Mouse (Mus musculus): Measurements from ENCODE around the gene 9230104L09Rik. TPM values are rescaled to one million over a fixed set of nuclear protein-coding genes. Genes with fewer than 3 reads are reported as not detected.

Gene 9230104L09Rik
- polyA plus RNA-seq, 1 experiment from 2014 or later = not detected

DNA sequence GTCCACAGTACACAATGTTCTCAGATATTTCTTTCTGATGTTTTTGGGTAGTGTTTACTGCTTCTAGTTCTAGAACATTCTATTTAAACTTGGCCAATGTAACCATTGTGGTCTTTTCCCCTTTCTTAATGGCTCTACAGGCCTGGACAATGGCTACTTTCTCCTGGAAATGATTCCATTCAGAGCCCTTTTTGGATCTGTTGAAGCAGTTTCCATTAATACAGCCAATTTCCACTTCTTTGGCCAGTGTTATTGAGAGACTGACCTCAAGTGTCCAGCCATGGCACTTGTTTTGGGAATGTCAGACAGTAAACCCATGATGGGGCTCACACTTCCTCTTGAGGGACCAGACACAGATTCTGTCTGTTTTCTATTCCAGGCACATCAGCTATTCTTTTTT lies 3.1 kb downstream of the 9230104L09Rik start:
- DNase-seq (ENCODE audit: low spot score) (no peak), ATAC-seq (ENCODE audit: low FRiP score, low TSS enrichment) (no peak)
- Histone ChIP-seq H3K27me3 (ENCODE audit: control insufficient read depth, insufficient read depth, low read length) (no peaks in the 10 kb centered on the region), H3K36me3 (ENCODE audit: control insufficient read depth, insufficient read depth, low read length) (no peaks in the 10 kb centered on the region), H3K4me2 (replicated peaks; ENCODE audit: low read depth) (no peak overlapping the region), H3K27ac (replicated peaks) (no peak overlapping the region), H3K9ac (ENCODE audit: low read length) (no peak overlapping the region), H3K4me1 (replicated peaks; ENCODE audit: control insufficient read depth, insufficient read depth) (no peaks in the 10 kb centered on the region), H3K4me3 (ENCODE audit: low read depth, low read length) (no peak overlapping the region), H3K9me3 (ENCODE audit: control insufficient read depth, low read length) (no peaks in the 10 kb centered on the region)
- TF ChIP-seq CTCF (IDR thresholded peaks at IDR 0.05; ENCODE audit: low read depth) (no peak), EP300 (optimal IDR thresholded peaks at IDR 0.05) (no peak)

DNA sequence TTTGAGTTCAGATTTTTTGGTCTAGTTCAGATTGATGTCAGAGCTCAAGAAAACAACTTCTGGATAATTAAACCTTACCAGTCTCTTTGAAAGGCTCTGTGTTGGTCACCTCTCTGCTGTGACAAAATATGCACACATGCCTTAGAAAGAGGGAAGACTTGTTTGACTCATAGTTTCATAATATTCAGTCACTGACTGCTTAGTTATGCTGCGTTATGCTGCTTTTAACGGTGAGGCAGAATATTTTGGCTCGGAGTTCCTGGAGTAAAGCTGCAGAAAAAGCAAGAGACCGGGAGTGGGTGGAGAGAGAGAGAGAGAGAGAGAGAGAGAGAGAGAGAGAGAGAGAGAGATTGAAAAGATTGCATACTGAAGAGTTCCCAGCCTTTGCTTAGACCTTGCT lies 3.8 kb downstream of the 9230104L09Rik start:
- WGBS = 53% methylated on average over 4 of the region's 4 CpGs
- Histone ChIP-seq H3K27ac (replicated peaks) (no peak overlapping the region), H3K27me3 (ENCODE audit: control insufficient read depth, insufficient read depth, low read length) (no peaks in the 10 kb centered on the region), H3K4me2 (replicated peaks; ENCODE audit: low read depth) (no peak overlapping the region), H3K4me1 (replicated peaks; ENCODE audit: control insufficient read depth, insufficient read depth) (no peaks in the 10 kb centered on the region), H3K4me3 (ENCODE audit: low read depth, low read length) (no peak overlapping the region), H3K9ac (ENCODE audit: low read length) (no peak overlapping the region), H3K9me3 (ENCODE audit: control insufficient read depth, low read length) (no peaks in the 10 kb centered on the region), H3K36me3 (ENCODE audit: control insufficient read depth, insufficient read depth, low read length) (no peaks in the 10 kb centered on the region)
- DNase-seq (ENCODE audit: low spot score) (no peak), ATAC-seq (ENCODE audit: low FRiP score, low TSS enrichment) (no peak)
- TF ChIP-seq EP300 (optimal IDR thresholded peaks at IDR 0.05) (no peak), CTCF (IDR thresholded peaks at IDR 0.05; ENCODE audit: low read depth) (no peak)

DNA sequence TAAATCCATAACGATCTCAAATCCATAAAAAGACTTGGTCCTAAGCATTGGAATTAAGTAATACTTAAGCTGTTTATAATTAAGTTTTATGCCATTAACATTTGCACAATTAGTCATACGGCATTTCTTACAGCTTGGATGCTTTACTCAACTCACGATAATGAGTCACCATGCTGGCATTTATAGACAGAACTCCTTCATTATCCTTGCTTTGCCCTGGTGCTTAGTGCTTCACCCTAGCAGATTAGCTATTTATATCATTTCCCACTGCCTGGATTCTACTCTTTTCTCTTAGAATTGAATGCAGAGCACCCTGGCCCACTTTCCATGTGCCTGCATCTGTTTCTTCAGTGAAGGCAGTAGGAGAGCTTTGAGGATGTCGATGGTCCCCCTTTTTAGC lies 7.3 kb downstream of the 9230104L09Rik start:
- no peaks in the 10 kb centered on the region for H3K27me3 ChIP-seq (ENCODE audit: control insufficient read depth, insufficient read depth, low read length)
- no peak overlapping the region for H3K4me3 ChIP-seq (ENCODE audit: low read depth, low read length)
- no peak overlapping the region for H3K27ac ChIP-seq (replicated peaks)
- no peak for DNase-seq (ENCODE audit: low spot score)
- H3K4me1 ChIP-seq (replicated peaks; ENCODE audit: control insufficient read depth, insufficient read depth) = no peaks in the 10 kb centered on the region
- TF ChIP-seq CTCF (IDR thresholded peaks at IDR 0.05; ENCODE audit: low read depth) (no peak), EP300 (optimal IDR thresholded peaks at IDR 0.05) (no peak)
- no peak for ATAC-seq (ENCODE audit: low FRiP score, low TSS enrichment)
- WGBS = 49% methylated on average over 4 of the region's 4 CpGs
- no peaks in the 10 kb centered on the region for H3K36me3 ChIP-seq (ENCODE audit: control insufficient read depth, insufficient read depth, low read length)
- H3K4me2 ChIP-seq (replicated peaks; ENCODE audit: low read depth) = no peak overlapping the region
- H3K9ac ChIP-seq (ENCODE audit: low read length) = no peak overlapping the region
- no peaks in the 10 kb centered on the region for H3K9me3 ChIP-seq (ENCODE audit: control insufficient read depth, low read length)

DNA sequence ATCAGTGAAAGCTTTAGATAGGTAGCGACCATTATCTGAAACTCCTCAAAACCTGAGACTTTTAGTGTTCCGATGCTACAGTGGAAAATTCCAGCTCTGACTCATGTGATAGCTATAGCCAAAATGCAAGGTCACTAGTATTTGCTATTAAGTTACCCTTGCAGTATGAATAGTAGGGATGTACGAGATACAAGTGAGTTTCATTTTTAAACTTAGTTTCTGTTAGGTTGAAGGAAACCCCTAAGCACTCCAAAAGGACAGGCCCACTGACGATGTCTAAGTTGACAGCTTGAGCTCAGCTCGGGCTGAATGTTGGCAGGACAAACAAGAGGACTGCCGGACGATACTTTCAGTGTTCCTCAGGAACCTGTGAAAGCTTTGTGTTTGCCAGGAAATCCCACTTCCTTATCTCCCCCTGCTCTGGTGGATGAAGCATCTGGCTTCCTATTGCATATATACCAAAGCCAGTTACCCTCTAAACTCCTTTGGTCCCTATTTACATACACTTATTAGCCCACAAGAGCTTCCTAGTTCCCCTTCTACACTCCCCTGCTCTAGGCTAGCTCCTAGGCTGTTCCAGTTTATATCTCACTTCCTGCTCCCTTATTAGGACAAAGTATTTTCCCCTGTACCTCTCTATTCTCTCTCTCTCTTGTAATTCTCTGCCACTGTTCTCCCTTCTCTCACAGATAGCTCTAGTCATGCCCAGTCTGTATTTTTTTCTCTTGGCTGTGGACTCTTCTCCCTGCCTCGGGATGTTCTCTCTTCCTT lies 8.0 kb downstream of the 9230104L09Rik start:
- Histone ChIP-seq H3K27me3 (ENCODE audit: control insufficient read depth, insufficient read depth, low read length) (no peaks in the 10 kb centered on the region), H3K4me1 (replicated peaks; ENCODE audit: control insufficient read depth, insufficient read depth) (no peaks in the 10 kb centered on the region), H3K9ac (ENCODE audit: low read length) (no peak overlapping the region), H3K36me3 (ENCODE audit: control insufficient read depth, insufficient read depth, low read length) (no peaks in the 10 kb centered on the region), H3K27ac (replicated peaks) (peak overlapping the region; percentile 5; the same call in 1 of the 2 replicates), H3K9me3 (ENCODE audit: control insufficient read depth, low read length) (no peaks in the 10 kb centered on the region), H3K4me2 (replicated peaks; ENCODE audit: low read depth) (0 out of 2 replicates have a peak overlapping the region, but pooled peaks have one; percentile 3), H3K4me3 (ENCODE audit: low read depth, low read length) (no peak overlapping the region)
- ATAC-seq (ENCODE audit: low FRiP score, low TSS enrichment) (no peak), DNase-seq (ENCODE audit: low spot score) (no peak)
- 31% methylated on average over 8 of the region's 8 CpGs for WGBS
- TF ChIP-seq CTCF (IDR thresholded peaks at IDR 0.05; ENCODE audit: low read depth) (no peak), EP300 (optimal IDR thresholded peaks at IDR 0.05) (no peak)

DNA sequence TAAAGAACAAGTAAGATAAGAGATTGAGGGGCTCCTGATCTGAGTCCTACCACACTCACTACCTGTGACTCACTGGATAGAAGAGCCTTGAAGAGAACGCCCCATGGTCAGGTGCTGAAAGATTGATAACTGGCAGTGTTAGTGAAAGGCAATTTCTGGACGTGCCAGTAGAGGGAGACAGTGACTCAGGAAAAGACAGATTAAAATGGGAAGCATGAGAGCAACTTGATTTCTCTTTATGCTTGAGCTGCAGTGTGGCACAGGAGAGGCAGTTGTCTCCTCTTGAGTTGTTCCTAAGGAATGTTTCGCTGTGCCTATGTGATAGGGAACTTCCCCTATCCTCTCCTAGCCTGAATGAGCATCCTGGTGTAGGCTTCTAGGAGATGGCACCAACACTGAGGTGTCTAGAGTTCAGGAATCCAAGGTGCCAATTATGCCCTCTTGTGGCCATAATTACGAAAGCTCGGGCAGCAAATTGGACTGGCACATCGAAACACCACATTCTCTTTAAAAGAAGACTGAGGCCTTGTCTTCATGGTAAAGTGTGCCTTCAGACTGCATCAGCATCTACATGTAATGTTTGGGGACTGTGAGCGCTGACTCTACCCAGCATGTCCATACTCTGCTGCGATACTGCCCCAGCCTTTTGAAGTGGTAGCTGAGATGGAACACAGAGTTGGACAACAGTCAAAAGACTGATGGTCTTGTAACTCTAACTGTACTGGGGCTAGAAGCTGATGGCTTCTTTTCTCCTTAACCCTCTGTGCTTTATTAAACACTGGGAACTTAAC lies 13.5 kb downstream of the 9230104L09Rik start:
- no peaks in the 10 kb centered on the region for H3K27me3 ChIP-seq (ENCODE audit: control insufficient read depth, insufficient read depth, low read length)
- H3K4me1 ChIP-seq (replicated peaks; ENCODE audit: control insufficient read depth, insufficient read depth) = no peaks in the 10 kb centered on the region
- no peak overlapping the region for H3K27ac ChIP-seq (replicated peaks)
- TF ChIP-seq EP300 (optimal IDR thresholded peaks at IDR 0.05) = no peak
- peak; percentile 89 for TF ChIP-seq CTCF (IDR thresholded peaks at IDR 0.05; ENCODE audit: low read depth)
- H3K36me3 ChIP-seq (ENCODE audit: control insufficient read depth, insufficient read depth, low read length) = no peaks in the 10 kb centered on the region
- H3K4me2 ChIP-seq (replicated peaks; ENCODE audit: low read depth) = no peak overlapping the region
- WGBS = 45% methylated on average over 8 of the region's 8 CpGs
- DNase-seq (ENCODE audit: low spot score) (peak; percentile 79), ATAC-seq (ENCODE audit: low FRiP score, low TSS enrichment) (peak; percentile 91)
- no peaks in the 10 kb centered on the region for H3K9me3 ChIP-seq (ENCODE audit: control insufficient read depth, low read length)
- H3K4me3 ChIP-seq (ENCODE audit: low read depth, low read length) = no peak overlapping the region
- H3K9ac ChIP-seq (ENCODE audit: low read length) = no peak overlapping the region

DNA sequence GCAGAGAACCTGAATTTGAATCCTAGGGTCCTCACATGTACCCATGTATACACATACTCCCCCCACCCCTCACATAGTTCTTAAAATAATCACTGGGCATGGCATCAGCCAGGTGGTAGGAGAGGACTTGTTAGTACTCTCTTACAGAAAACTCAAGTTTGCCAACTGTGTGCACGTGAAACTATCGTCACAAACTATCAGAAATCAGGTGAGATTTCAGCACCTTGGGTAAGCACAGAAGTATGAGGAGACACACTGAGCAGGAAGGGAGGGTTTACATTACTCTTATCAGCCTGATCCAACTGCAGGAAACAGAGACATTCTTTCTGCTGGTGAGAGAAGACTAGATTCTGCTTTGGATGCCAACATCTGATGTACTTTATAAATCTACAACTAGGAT lies 25.6 kb downstream of the 9230104L09Rik start:
- no peak for ATAC-seq (ENCODE audit: low FRiP score, low TSS enrichment)
- no peaks in the 10 kb centered on the region for H3K9me3 ChIP-seq (ENCODE audit: control insufficient read depth, low read length)
- TF ChIP-seq CTCF (IDR thresholded peaks at IDR 0.05; ENCODE audit: low read depth) = no peak
- TF ChIP-seq EP300 (optimal IDR thresholded peaks at IDR 0.05) = no peak
- DNase-seq (ENCODE audit: low spot score) = no peak
- H3K27me3 ChIP-seq (ENCODE audit: control insufficient read depth, insufficient read depth, low read length) = no peaks in the 10 kb centered on the region
- H3K27ac ChIP-seq (replicated peaks) = no peak overlapping the region
- H3K9ac ChIP-seq (ENCODE audit: low read length) = no peak overlapping the region
- no peaks in the 10 kb centered on the region for H3K4me1 ChIP-seq (replicated peaks; ENCODE audit: control insufficient read depth, insufficient read depth)
- no peak overlapping the region for H3K4me2 ChIP-seq (replicated peaks; ENCODE audit: low read depth)
- no peaks in the 10 kb centered on the region for H3K36me3 ChIP-seq (ENCODE audit: control insufficient read depth, insufficient read depth, low read length)
- H3K4me3 ChIP-seq (ENCODE audit: low read depth, low read length) = no peak overlapping the region
- 76% methylated on average over 2 of the region's 2 CpGs for WGBS
